Mouse (Mus musculus): ENCODE data around the gene Cmklr1.
"Not testable (repeated sequence)": the region's sequence is repeated elsewhere in the genome, so short reads cannot be mapped to it uniquely, and the experiment has no call there.

GRCm38 (mm10) chr5:113586458-113586849 is 63.8 kb downstream of the Cmklr1 start:
- not testable (repeated sequence) for TF ChIP-seq CTCF (IDR thresholded peaks at IDR 0.05; ENCODE audit: borderline replicate concordance, control insufficient read depth, extremely low read depth, insufficient read depth, low read length, poor library complexity); POLR2A (IDR thresholded peaks at IDR 0.05; ENCODE audit: control insufficient read depth, extremely low read depth, insufficient read depth, low read length, poor library complexity)
